Mouse (Mus musculus): Measurements from ENCODE around the gene Gm12216. TPM values are rescaled to one million over a fixed set of nuclear protein-coding genes. Genes with fewer than 3 reads are reported as not detected.
"Not testable (repeated sequence)": the region's sequence is repeated elsewhere in the genome, so short reads cannot be mapped to it uniquely, and the experiment has no call there.

The Gm12216 gene
- total RNA-seq (2021): 1 to 10 TPM; 1.6 TPM

- intact Hi-C loops (cut with DNase I): loop anchor here (10.0 kb wide), 1 partner anchor 394 kb away; no protein-coding TSS in a partner anchor
- DNase-seq: peak; percentile 54 to 67
Measured at GRCm38 (mm10) chr11:53858761-53859580, at the start of gene Gm12216. Gene Gm12216, minus strand, starts transcription at chr11:53859256.

DNA sequence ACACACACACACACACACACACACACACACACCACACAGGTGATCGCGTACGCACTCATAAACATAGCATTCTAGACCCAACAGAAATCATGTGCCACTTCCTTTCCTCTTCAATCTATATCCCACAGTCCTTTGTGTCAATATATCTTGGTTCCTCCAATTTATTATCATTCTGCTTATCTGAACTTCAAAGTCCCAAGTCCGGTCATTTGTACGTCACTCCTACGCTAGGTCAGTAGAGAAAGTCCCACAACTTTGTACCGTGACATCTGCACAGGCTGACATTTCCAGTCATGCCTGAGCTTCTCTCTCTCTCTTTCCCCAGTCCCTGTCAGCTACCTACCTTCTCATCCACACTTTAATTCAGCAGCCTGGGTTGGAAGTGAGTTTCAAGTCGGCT is 49.6 kb upstream of the Gm12216 start:
- intact Hi-C loops (cut with DNase I): no loop called here

DNA sequence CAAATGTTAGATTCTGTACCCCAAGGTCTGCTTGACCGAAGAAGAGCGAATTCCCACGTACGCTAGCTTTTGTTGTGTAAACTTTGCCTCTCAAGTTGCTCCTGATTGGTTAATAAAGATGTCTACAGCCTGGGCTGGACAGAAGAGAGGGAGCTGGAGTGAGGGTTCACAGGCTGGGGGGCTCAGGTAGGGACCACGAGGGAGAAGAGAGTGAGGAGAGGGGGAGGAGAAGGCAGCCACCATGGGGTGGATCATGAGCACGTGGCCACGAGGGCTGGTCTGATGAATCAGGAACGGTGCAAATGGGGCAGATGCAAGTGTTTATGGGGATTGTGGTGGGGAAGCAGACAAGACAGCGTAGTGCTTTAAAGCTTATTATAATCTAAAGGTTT is 45.5 kb upstream of the Gm12216 start:
- no peak for DNase-seq
- intact Hi-C loops (cut with DNase I): no loop called here

More for the DNA sequence above, 49.6 kb upstream of the Gm12216 start:
- DNase-seq: no peak

DNA sequence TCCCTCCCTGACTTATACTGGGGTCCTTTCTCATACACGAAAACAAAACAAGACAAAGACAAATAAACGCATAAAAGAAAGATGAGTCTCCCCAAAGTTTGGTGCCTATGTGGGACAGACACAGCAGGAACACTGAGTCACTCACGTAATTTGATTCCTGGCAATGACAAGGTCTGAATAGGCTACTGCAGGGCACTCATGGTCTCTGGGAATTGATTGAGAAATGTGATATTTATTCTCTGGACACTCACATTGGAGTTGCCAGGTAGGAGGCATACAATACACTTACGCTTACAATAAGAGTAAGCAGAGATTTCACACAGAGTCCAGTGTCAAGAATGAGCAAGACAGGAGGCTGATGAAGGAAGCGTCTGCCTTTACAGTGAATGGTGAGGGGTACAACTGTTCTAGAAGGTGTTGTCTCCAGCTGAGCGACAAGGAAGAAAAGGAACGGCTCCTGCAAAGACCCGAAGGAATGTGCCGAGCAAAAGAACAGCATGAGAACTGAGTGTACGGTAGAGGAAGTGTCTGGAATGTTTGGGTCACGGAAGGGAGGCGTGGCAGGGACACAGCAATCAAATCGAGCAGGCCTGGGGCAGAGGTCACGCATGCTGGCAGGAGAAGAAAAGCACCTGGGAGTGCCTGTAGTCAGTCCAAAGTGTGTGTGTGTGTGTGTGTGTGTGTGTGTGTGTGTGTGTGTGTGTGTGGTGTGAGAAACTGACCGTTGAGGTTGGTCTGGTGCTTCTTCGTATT is 44.9 kb upstream of the Gm12216 start:
- DNase-seq: peak in 1 of 2 experiments; percentile 26
- intact Hi-C loops (cut with DNase I): no loop called here

DNA sequence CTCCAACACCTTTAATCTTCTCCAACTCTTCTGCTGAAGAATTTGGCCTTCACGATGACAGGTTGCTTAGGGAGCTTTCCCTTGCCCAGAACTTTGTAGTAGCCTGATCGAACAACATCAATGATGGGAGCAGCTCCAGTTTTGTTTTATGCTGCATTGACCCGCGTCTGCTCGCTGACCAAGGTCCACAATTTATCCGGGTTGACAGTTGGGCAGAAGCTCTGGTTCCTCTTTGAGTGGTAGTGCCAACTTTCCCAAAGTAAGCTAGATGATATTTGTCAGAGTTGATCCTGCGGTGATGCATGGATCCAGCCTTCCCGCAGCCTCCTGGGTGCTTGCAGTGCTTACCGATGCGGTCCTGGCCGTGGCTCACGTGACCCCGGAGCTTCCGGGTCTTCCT is 43.7 kb upstream of the Gm12216 start:
- intact Hi-C loops (cut with DNase I): no loop called here
- DNase-seq: no peak

GRCm38 (mm10) chr11:53900991-53901390 is 41.9 kb upstream of the Gm12216 start:
- no peak for DNase-seq
- intact Hi-C loops (cut with DNase I): no loop called here

GRCm38 (mm10) chr11:53899981-53900380 is 40.9 kb upstream of the Gm12216 start:
- intact Hi-C loops (cut with DNase I): no loop called here
- no peak for DNase-seq

DNA sequence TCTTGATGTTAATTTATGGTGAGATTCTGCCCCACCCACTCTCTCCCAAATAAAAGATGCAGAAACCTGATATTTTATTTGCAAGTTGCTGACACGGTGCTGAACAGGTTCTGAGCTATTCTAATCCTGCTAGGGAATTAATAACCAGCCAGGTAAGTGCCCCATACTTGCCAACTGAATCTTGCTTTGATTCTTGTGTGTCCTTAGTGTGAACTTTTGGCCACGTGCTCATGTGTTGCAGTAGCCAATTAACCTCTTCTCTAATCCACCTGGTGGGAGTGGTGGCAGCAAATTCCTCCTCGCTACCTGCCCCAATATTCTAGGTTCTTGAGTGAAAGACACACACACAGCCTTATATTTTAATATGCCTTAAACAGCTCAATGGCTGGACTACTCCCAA is 39.9 kb upstream of the Gm12216 start:
- intact Hi-C loops (cut with DNase I): no loop called here
- DNase-seq: no peak

DNA sequence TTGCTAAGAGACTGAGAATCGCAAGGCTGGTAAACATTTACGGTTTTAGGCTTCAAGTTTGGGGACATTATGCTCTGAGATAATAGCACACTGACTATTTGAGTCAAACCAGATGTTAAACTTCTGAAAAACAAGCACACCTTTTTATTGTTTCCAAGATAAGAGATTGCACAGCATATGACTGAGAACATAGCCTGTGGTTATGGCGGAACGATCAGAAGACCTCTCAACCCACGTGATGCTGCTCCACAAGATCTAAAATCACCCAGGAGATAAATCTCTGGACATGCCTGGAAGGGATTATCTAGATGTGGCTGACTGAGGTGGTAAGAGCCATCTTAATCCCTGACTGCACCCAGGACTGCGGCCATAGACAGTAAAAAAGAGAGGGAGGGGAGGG is 37.9 kb upstream of the Gm12216 start:
- intact Hi-C loops (cut with DNase I): no loop called here
- DNase-seq: no peak

GRCm38 (mm10) chr11:53893451-53893850 is 34.4 kb upstream of the Gm12216 start:
- DNase-seq: no peak
- intact Hi-C loops (cut with DNase I): no loop called here

- no peak for DNase-seq
- intact Hi-C loops (cut with DNase I): no loop called here
Measured at GRCm38 (mm10) chr11:53892716-53893416, 33.8 kb upstream of the Gm12216 start.

DNA sequence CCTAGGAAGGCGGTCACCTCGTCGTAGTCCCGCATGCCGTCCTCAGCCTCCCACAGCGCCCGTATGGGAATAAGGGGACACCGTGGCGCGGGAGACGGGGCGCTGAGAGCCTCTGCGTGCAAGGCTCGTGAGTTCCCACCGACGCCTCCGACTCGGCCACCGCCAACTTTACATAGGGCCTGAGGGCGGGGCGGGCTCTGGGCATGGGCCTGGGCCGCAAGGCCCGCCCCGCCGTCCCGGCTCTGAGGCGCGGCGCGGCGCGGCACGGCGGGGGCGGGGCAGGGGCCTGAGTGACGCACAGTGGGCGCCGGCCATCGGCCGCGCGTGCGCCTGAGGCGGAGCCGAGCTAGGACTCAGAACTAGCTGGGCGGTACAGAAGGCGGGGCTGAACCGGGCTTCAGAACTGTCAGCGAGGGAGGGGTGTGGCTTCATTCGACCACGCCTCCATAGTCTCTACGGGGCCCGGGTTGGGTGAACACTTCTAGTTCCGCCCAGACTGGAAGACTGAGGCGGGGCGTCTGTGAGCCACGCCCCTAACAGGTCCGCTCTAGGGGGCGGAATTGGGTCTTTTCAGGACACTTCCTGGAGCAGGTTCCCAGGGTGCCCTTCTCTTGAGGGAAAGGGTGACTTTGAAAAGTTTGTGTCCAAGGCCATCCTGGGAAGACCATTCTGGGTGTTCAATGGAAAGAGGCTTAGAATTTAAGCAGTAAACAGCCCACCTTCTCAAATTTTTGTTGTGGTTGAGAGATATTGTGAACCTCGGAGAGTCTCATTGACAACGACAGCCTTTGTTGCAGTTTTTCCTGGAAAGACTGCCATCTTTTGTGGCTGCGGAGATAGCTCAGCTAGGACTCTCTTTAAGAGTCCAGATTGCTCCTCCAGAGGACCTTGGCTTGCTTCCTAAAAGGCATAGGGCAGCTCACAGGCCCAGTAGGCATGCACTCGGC is 32.7 kb upstream of the Gm12216 start, which contains the start of gene Slc22a5:
Gene Slc22a5 (minus strand): TSS at position 156 of the 947 bp plus-strand sequence.
- peak; percentile 98 to 99 for DNase-seq
- intact Hi-C loops (cut with DNase I): loop anchor here (1.0 kb wide), 1 partner anchor 88 kb away; no protein-coding TSS in a partner anchor

DNA sequence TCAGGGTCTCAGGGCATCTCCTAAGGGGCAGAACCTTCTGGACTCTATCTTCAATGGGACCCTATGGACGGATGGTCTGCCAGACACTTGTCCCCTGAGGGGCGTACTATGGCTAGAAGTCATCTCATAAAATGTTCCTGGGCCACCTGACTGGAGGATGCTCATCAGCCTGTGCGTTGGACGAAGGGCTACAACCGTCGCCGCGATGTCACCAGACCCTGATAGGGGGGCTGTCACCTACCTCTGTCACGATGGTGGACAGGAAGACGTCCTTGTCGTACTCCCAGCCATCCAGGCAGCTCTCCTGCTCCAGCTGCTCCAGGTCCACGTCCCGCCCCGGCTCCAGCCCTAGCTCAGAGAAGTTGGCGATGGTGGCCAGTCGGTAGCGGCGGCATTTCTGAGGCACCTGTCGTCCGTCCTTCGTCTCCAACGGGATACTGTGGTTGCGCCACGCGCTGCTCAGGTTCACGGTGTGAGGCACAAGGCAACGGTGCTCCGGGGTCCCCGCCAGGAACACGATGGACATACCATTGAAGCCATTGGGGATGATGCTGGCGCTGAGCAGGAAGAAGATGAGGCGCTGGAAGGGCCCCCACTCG is 31.9 kb upstream of the Gm12216 start:
- no peak for DNase-seq
- intact Hi-C loops (cut with DNase I): loop anchor here (1.0 kb wide), 1 partner anchor 88 kb away; no protein-coding TSS in a partner anchor

- DNase-seq: no peak
- intact Hi-C loops (cut with DNase I): no loop called here
Measured at GRCm38 (mm10) chr11:53890225-53890624, 31.2 kb upstream of the Gm12216 start.

GRCm38 (mm10) chr11:53889091-53889645 is 30.1 kb upstream of the Gm12216 start:
- intact Hi-C loops (cut with DNase I): no loop called here
- DNase-seq: no peak

GRCm38 (mm10) chr11:53888242-53888641 is 29.2 kb upstream of the Gm12216 start:
- DNase-seq: no peak
- intact Hi-C loops (cut with DNase I): no loop called here

- DNase-seq: no peak
- intact Hi-C loops (cut with DNase I): no loop called here
Measured at GRCm38 (mm10) chr11:53883287-53883686, 24.2 kb upstream of the Gm12216 start.

GRCm38 (mm10) chr11:53878096-53878495 is 19.0 kb upstream of the Gm12216 start:
- DNase-seq; intact Hi-C loops (cut with DNase I): not testable (repeated sequence)

DNA sequence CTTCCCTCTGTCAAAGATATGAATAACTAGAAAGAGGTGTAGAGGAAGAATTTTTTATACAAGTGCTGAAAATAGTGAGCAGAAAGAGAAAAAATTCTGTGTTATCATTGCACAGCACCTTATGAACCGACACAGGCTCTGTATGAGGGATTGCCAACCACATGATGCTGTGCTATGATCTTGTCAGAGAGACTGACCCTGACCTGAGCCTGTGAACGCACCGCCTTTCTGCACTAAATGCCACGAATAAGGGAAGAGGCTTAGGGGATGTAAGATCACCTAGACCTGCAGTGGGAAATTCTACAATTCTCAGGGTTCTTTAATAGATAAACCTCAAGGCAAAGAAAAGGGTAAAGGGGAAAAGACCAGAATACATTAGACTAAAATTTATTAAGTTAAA is 17.4 kb upstream of the Gm12216 start:
- intact Hi-C loops (cut with DNase I): no loop called here

More for the DNA sequence above, 17.4 kb upstream of the Gm12216 start:
- no peak for DNase-seq

All from heart, postnatal 36 days (tissue).